13 mouse cellular contexts compared by ENCODE assay signal in genomic region chr2:68381205-68381604, GRCm38 (mm10).
DNase-seq lines count a peak whose midpoint lies in the region; ATAC-seq and TF ChIP-seq lines count a peak whose summit lies in the region.
"Had no signal": no experiment of that assay in that cellular context is flagged by ENCODE, and none has a peak within 500 bp of the region (broad histone marks: within the 10 kb centered on the region; RNA-seq: fewer than 3 reads in every experiment).

No protein-coding gene starts in this region.

- H3K4me1 ChIP-seq in liver, postnatal 0 days (ENCODE audit: insufficient read depth) = peaks cover 20% of the 10 kb centered on the region
- peaks cover 31% of the 10 kb centered on the region for H3K4me1 ChIP-seq in liver, embryonic 12.5 days
- H3K4me1 ChIP-seq in stomach, postnatal 0 days (replicated peaks; ENCODE audit: control insufficient read depth, insufficient read depth) = peaks cover 3% of the 10 kb centered on the region; the same call in 1 of the 2 replicates

- H3K9ac ChIP-seq in liver, postnatal 0 days (replicated peaks) = no peak overlapping the region
- H3K9ac ChIP-seq in liver, embryonic 12.5 days = no peak overlapping the region
- no peak overlapping the region for H3K9ac ChIP-seq in stomach, postnatal 0 days (ENCODE audit: low read length)
- H3K9ac ChIP-seq: limb, embryonic 12.5 days had no signal

- DNase-seq in gastrocnemius, adult 2 months = no peak
- DNase-seq in gastrocnemius, postnatal 14 days = no peak
- no peak for DNase-seq in liver, postnatal 0 days
- peak; percentile 47 for DNase-seq in brain, embryonic 14.5 days (ENCODE audit: low read depth)
- no peak for DNase-seq in stomach, postnatal 0 days (ENCODE audit: low spot score)
- no peak for DNase-seq in lung, postnatal 10 days
- DNase-seq in Muller cell, postnatal 12 days (ENCODE audit: inconsistent ontology term) = no peak
- DNase-seq: adrenal gland, adult 2 months; cerebellum, adult 8-10 months; kidney, postnatal 25 days had no signal

- no peak overlapping the region for H3K4me2 ChIP-seq in liver, postnatal 0 days (ENCODE audit: low read depth, low read length)
- no peak overlapping the region for H3K4me2 ChIP-seq in liver, embryonic 12.5 days
- H3K4me2 ChIP-seq in stomach, postnatal 0 days (replicated peaks; ENCODE audit: low read depth) = no peak overlapping the region
- H3K4me2 ChIP-seq: limb, embryonic 12.5 days had no signal

- TF ChIP-seq POLR2A in brain, embryonic 14.5 days (IDR thresholded peaks at IDR 0.05; ENCODE audit: borderline replicate concordance, extremely low read depth, insufficient read depth, insufficient read length, poor library complexity, severe bottlenecking) = no peak

- 31% methylated on average over 6 of the region's 6 CpGs for WGBS in liver, postnatal 0 days (ENCODE audit: insufficient replicate concordance)
- 28% methylated on average over 6 of the region's 6 CpGs for WGBS in liver, embryonic 12.5 days (ENCODE audit: insufficient replicate concordance)
- 31% methylated on average over 6 of the region's 6 CpGs for WGBS in stomach, postnatal 0 days

- H3K27ac ChIP-seq in gastrocnemius, adult 2 months = peak overlapping the region; percentile 50
- H3K27ac ChIP-seq in liver, postnatal 0 days (ENCODE audit: low read depth) = peak overlapping the region; percentile 76; the same call in 1 of the 2 replicates
- H3K27ac ChIP-seq in liver, embryonic 12.5 days = no peak overlapping the region
- 0 out of 2 replicates have a peak overlapping the region, but pooled peaks have one; percentile 35 for H3K27ac ChIP-seq in stomach, postnatal 0 days (replicated peaks)
- H3K27ac ChIP-seq: limb, embryonic 12.5 days had no signal

- intact Hi-C loops in gastrocnemius, adult 2 months (cut with DNase I) = no loop called here
- intact Hi-C loops in gastrocnemius, postnatal 14 days (cut with DNase I; ENCODE audit: low total_unique reads) = no loop called here

- peak overlapping the region; percentile 19; the same call in 1 of the 2 replicates for H3K4me3 ChIP-seq in gastrocnemius, adult 2 months
- no peak overlapping the region for H3K4me3 ChIP-seq in liver, postnatal 0 days (ENCODE audit: low read depth, low read length)
- no peak overlapping the region for H3K4me3 ChIP-seq in liver, embryonic 12.5 days
- H3K4me3 ChIP-seq in stomach, postnatal 0 days (ENCODE audit: low read depth, low read length) = no peak overlapping the region
- H3K4me3 ChIP-seq: erythroblast, embryonic 14.5 days; limb, embryonic 12.5 days had no signal

- TF ChIP-seq CTCF in gastrocnemius, adult 2 months (IDR thresholded peaks at IDR 0.05) = no peak
- TF ChIP-seq CTCF in liver, postnatal 0 days (IDR thresholded peaks at IDR 0.05; ENCODE audit: low read depth) = no peak
- no peak for TF ChIP-seq CTCF in brain, embryonic 14.5 days (IDR thresholded peaks at IDR 0.05; ENCODE audit: borderline replicate concordance, extremely low read depth, insufficient read depth, insufficient read length)
- no peak for TF ChIP-seq CTCF in stomach, postnatal 0 days (IDR thresholded peaks at IDR 0.05; ENCODE audit: low read depth)

- H3K36me3 ChIP-seq in liver, postnatal 0 days (replicated peaks; ENCODE audit: insufficient read depth, low read length) = no peaks in the 10 kb centered on the region
- H3K36me3 ChIP-seq in liver, embryonic 12.5 days = no peaks in the 10 kb centered on the region
- H3K36me3 ChIP-seq in stomach, postnatal 0 days (ENCODE audit: control insufficient read depth, insufficient read depth, low read length) = no peaks in the 10 kb centered on the region
- H3K36me3 ChIP-seq: limb, embryonic 12.5 days had no signal

- ATAC-seq in liver, postnatal 0 days = 0 out of 2 replicates have a peak, but pooled peaks have one; percentile 19
- ATAC-seq in liver, embryonic 12.5 days = no peak
- no peak for ATAC-seq in stomach, postnatal 0 days (ENCODE audit: low FRiP score, low TSS enrichment)

- no peak for TF ChIP-seq EP300 in liver, postnatal 0 days (IDR thresholded peaks at IDR 0.05; ENCODE audit: low read depth)
- no peak for TF ChIP-seq EP300 in stomach, postnatal 0 days (optimal IDR thresholded peaks at IDR 0.05)

- H3K27me3 ChIP-seq in liver, postnatal 0 days (ENCODE audit: insufficient read depth, low read length) = no peaks in the 10 kb centered on the region
- no peaks in the 10 kb centered on the region for H3K27me3 ChIP-seq in liver, embryonic 12.5 days (replicated peaks)
- no peaks in the 10 kb centered on the region for H3K27me3 ChIP-seq in stomach, postnatal 0 days (ENCODE audit: control insufficient read depth, insufficient read depth, low read length)
- H3K27me3 ChIP-seq: limb, embryonic 12.5 days had no signal

- H3K9me3 ChIP-seq in liver, postnatal 0 days (ENCODE audit: low read length) = no peaks in the 10 kb centered on the region
- no peaks in the 10 kb centered on the region for H3K9me3 ChIP-seq in liver, embryonic 12.5 days (replicated peaks)
- no peaks in the 10 kb centered on the region for H3K9me3 ChIP-seq in stomach, postnatal 0 days (ENCODE audit: control insufficient read depth, low read length)
- H3K9me3 ChIP-seq: limb, embryonic 12.5 days had no signal
